Mouse (Mus musculus) gastrocnemius, postnatal 14 days (tissue): ENCODE measurements around the gene Tepp. TPM values are rescaled to one million over a fixed set of nuclear protein-coding genes. Genes with fewer than 3 reads are reported as not detected.

Experiments used
- DNase-seq: peaks from one replicate; pipeline ENCODE4 v3.0.0; 2021; ENCODE audit warnings: mixed read lengths
- intact Hi-C: fragments of 180-260 bp; cut with DNase I; formaldehyde crosslinking; loops from one replicate; pipeline ENCODE4 v1.15.1; 2025; ENCODE audit warnings: low total_unique reads
- total RNA-seq, 2 experiments: library from RNA; stranded (reverse); gene quantifications; 2 replicates each; pipeline ENCODE4 v1.2.3; 2021

Tepp gene
- total RNA-seq, 2 experiments from 2014 or later = not detected

- intact Hi-C loops = no loop called here
- DNase-seq = no peak
These were observed 17.6 kb downstream of the Tepp start for GRCm38 (mm10) chr8:95327866-95328465.

GRCm38 (mm10) chr8:95330367-95330766 lies 20.0 kb downstream of the Tepp start:
- intact Hi-C loops = loop anchor here (2.0 kb wide), 1 partner anchor 78 kb away; no protein-coding TSS in a partner anchor
- DNase-seq = no peak

- peak; percentile 76 for DNase-seq
- intact Hi-C loops = loop anchor here (2.0 kb wide), 1 partner anchor 78 kb away; no protein-coding TSS in a partner anchor
These were observed 20.9 kb downstream of the Tepp start for GRCm38 (mm10) chr8:95331156-95331719.

- intact Hi-C loops = loop anchor here (2.0 kb wide), 1 partner anchor 79 kb away; no protein-coding TSS in a partner anchor
- peak; percentile 96 for DNase-seq
These were observed 21.5 kb downstream of the Tepp start, which contains the start of the genes Zfp319 and Usb1 for GRCm38 (mm10) chr8:95331720-95332436. Gene Zfp319 (minus strand): TSS chr8:95331950. Gene Usb1 (plus strand): TSS chr8:95332284.

GRCm38 (mm10) chr8:95332437-95333199 lies 22.3 kb downstream of the Tepp start:
- no peak for DNase-seq
- intact Hi-C loops = no loop called here

GRCm38 (mm10) chr8:95335706-95336105 lies 25.3 kb downstream of the Tepp start:
- DNase-seq = no peak
- intact Hi-C loops = no loop called here

GRCm38 (mm10) chr8:95336363-95336762 lies 26.0 kb downstream of the Tepp start:
- DNase-seq = no peak
- intact Hi-C loops = no loop called here

- intact Hi-C loops = loop anchor here (10.0 kb wide), 1 partner anchor 353 kb away; no protein-coding TSS in a partner anchor
- no peak for DNase-seq
These were observed 31.4 kb downstream of the Tepp start for GRCm38 (mm10) chr8:95341721-95342120.

- DNase-seq = no peak
- intact Hi-C loops = loop anchor here (5.0 to 10.0 kb wide), 3 partner anchors 83 to 350 kb away; no protein-coding TSS in a partner anchor
These were observed 34.3 kb downstream of the Tepp start for GRCm38 (mm10) chr8:95344668-95345067.

- peak; percentile 62 for DNase-seq
- intact Hi-C loops = loop anchor here (5.0 to 10.0 kb wide), 3 partner anchors 80 to 348 kb away; no protein-coding TSS in a partner anchor
These were observed 36.5 kb downstream of the Tepp start for GRCm38 (mm10) chr8:95346643-95347545.

- DNase-seq = no peak
- intact Hi-C loops = loop anchor here (5.0 to 10.0 kb wide), 3 partner anchors 79 to 346 kb away; no protein-coding TSS in a partner anchor
These were observed 38.0 kb downstream of the Tepp start for GRCm38 (mm10) chr8:95348356-95348755.

- intact Hi-C loops = loop anchor here (5.0 to 10.0 kb wide), 3 partner anchors 78 to 346 kb away; no protein-coding TSS in a partner anchor
These were observed 38.7 kb downstream of the Tepp start for GRCm38 (mm10) chr8:95348811-95349630.

GRCm38 (mm10) chr8:95351461-95351860 lies 41.1 kb downstream of the Tepp start:
- intact Hi-C loops = no loop called here
- no peak for DNase-seq

More at GRCm38 (mm10) chr8:95348811-95349630, 38.7 kb downstream of the Tepp start:
- DNase-seq = peak; percentile 75

GRCm38 (mm10) chr8:95352151-95352870 lies 41.9 kb downstream of the Tepp start, which contains the start of gene Mmp15:
Gene Mmp15 (plus strand): TSS chr8:95352268.
- intact Hi-C loops = no loop called here
- DNase-seq = peak; percentile 79

- intact Hi-C loops = no loop called here
These were observed 42.8 kb downstream of the Tepp start for GRCm38 (mm10) chr8:95352871-95353866.

GRCm38 (mm10) chr8:95354606-95355005 lies 44.2 kb downstream of the Tepp start:
- no peak for DNase-seq
- intact Hi-C loops = no loop called here

More at GRCm38 (mm10) chr8:95352871-95353866, 42.8 kb downstream of the Tepp start:
- DNase-seq = peak; percentile 63
